17 mouse cellular contexts compared by ENCODE assay signal in the genomic region with DNA sequence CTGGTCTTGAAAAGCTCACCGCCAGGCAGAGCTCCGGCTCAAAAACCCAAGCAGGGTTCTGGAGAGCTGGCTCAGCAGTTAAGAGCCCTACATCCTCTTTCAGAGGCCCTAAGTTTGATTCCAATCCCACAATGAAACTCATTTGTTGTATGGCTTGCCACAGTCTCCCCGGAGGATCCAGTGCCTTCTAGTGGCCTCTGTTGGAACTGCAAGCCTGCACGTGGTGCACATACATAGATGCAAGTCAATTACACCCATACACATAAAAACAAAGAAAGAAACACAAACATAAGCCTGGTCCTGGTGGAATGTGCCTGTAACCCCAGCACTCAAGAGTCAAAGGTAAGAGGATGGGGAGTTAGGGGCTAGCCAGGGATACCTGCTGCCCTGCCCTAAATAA. TPM values are rescaled to one million over a fixed set of nuclear protein-coding genes. Genes with fewer than 3 reads are reported as not detected.
A peak's percentile ranks its signal among the peaks of the same experiment; 100 is the strongest.
DNase-seq lines count a peak whose midpoint lies in the region; ATAC-seq and TF ChIP-seq lines count a peak whose summit lies in the region.
"Had no signal": no experiment of that assay in that cellular context is flagged by ENCODE, and none has a peak within 500 bp of the region (broad histone marks: within the 10 kb centered on the region; RNA-seq: fewer than 3 reads in every experiment).

No protein-coding gene starts in this region.

- peak; percentile 40 for TF ChIP-seq CTCF in Patski (IDR thresholded peaks at IDR 0.05)
- TF ChIP-seq CTCF in stomach, postnatal 0 days (IDR thresholded peaks at IDR 0.05; ENCODE audit: low read depth), result peak; percentile 19

- H3K4me2 ChIP-seq in liver, embryonic 12.5 days, result no peak overlapping the region
- H3K4me2 ChIP-seq in stomach, postnatal 0 days (replicated peaks; ENCODE audit: low read depth), result no peak overlapping the region
- H3K4me2 ChIP-seq in neural tube, embryonic 15.5 days, result no peak overlapping the region
- H3K4me2 ChIP-seq: hindbrain, embryonic 12.5 days; stomach, embryonic 15.5 days had no signal

- no peak overlapping the region for H3K9ac ChIP-seq in liver, embryonic 12.5 days
- H3K9ac ChIP-seq in stomach, postnatal 0 days (ENCODE audit: low read length), result no peak overlapping the region
- no peak overlapping the region for H3K9ac ChIP-seq in neural tube, embryonic 15.5 days (replicated peaks)
- H3K9ac ChIP-seq: hindbrain, embryonic 12.5 days; stomach, embryonic 15.5 days had no signal

- no peak for TF ChIP-seq EP300 in stomach, postnatal 0 days (optimal IDR thresholded peaks at IDR 0.05)

- POLR2A ChIA-PET in Patski (lab: Charles Lee), result no interaction called here

- DNase-seq in liver (peak; percentile 53), Patski (ENCODE audit: low read depth, low spot score) (no peak)
- peak; percentile 9 for DNase-seq in thymus, postnatal 25 days
- no peak for DNase-seq in thymus, postnatal 0 days (ENCODE audit: low spot score)
- no peak for DNase-seq in stomach, postnatal 0 days (ENCODE audit: low spot score)
- no peak for DNase-seq in left cerebral cortex, adult 11 months (ENCODE audit: low spot score)
- DNase-seq: adrenal gland, postnatal 10 days; cerebellum, adult 9-10 months; kidney, adult 18-20 months; kidney, postnatal 25 days; lung, adult 18-20 months; retina, postnatal 1 day had no signal

- in situ Hi-C loops in Patski (cut with MboI; ENCODE audit: low pct_unique_long_range_greater_than_20kb), result no loop called here

- no peak for ATAC-seq in liver, embryonic 12.5 days
- ATAC-seq in Patski, result no peak
- ATAC-seq in stomach, postnatal 0 days (ENCODE audit: low FRiP score, low TSS enrichment), result no peak
- no peak for ATAC-seq in neural tube, embryonic 15.5 days (ENCODE audit: low FRiP score)

- no peaks in the 10 kb centered on the region for H3K27me3 ChIP-seq in liver, embryonic 12.5 days (replicated peaks)
- H3K27me3 ChIP-seq in Patski, result no peaks in the 10 kb centered on the region
- H3K27me3 ChIP-seq in stomach, postnatal 0 days (ENCODE audit: control insufficient read depth, insufficient read depth, low read length), result no peaks in the 10 kb centered on the region
- H3K27me3 ChIP-seq in neural tube, embryonic 15.5 days (replicated peaks), result no peaks in the 10 kb centered on the region
- H3K27me3 ChIP-seq: hindbrain, embryonic 12.5 days; stomach, embryonic 15.5 days had no signal

- H3K4me3 ChIP-seq in liver, embryonic 12.5 days, result no peak overlapping the region
- no peak overlapping the region for H3K4me3 ChIP-seq in stomach, postnatal 0 days (ENCODE audit: low read depth, low read length)
- H3K4me3 ChIP-seq in neural tube, embryonic 15.5 days (replicated peaks), result no peak overlapping the region
- H3K4me3 ChIP-seq: forebrain, embryonic 10.5 days; hindbrain, embryonic 12.5 days; stomach, embryonic 15.5 days had no signal

- H3K36me3 ChIP-seq in liver, embryonic 12.5 days, result no peaks in the 10 kb centered on the region
- H3K36me3 ChIP-seq in stomach, postnatal 0 days (ENCODE audit: control insufficient read depth, insufficient read depth, low read length), result no peaks in the 10 kb centered on the region
- H3K36me3 ChIP-seq in neural tube, embryonic 15.5 days, result no peaks in the 10 kb centered on the region
- H3K36me3 ChIP-seq: forebrain, embryonic 10.5 days; hindbrain, embryonic 12.5 days; stomach, embryonic 15.5 days had no signal

- H3K27ac ChIP-seq in liver, embryonic 12.5 days, result no peak overlapping the region
- no peak overlapping the region for H3K27ac ChIP-seq in stomach, postnatal 0 days (replicated peaks)
- H3K27ac ChIP-seq in neural tube, embryonic 15.5 days (replicated peaks), result no peak overlapping the region
- H3K27ac ChIP-seq: forebrain, embryonic 10.5 days; hindbrain, embryonic 12.5 days; stomach, embryonic 15.5 days had no signal

- CTCF ChIA-PET in Patski (lab: Charles Lee), result no interaction called here

- WGBS in liver, embryonic 12.5 days (ENCODE audit: insufficient replicate concordance), result 89% methylated on average over 4 of the region's 4 CpGs
- 90% methylated on average over 4 of the region's 4 CpGs for WGBS in stomach, postnatal 0 days
- WGBS in neural tube, embryonic 15.5 days, result over 99% methylated on average over 4 of the region's 4 CpGs

- H3K4me1 ChIP-seq in liver, embryonic 12.5 days, result peaks cover 83% of the 10 kb centered on the region
- no peaks in the 10 kb centered on the region for H3K4me1 ChIP-seq in stomach, postnatal 0 days (replicated peaks; ENCODE audit: control insufficient read depth, insufficient read depth)
- H3K4me1 ChIP-seq in neural tube, embryonic 15.5 days, result no peaks in the 10 kb centered on the region
- H3K4me1 ChIP-seq: hindbrain, embryonic 12.5 days; stomach, embryonic 15.5 days had no signal

- H3K9me3 ChIP-seq in liver, embryonic 12.5 days (replicated peaks), result 0 out of 2 replicates have a peak, but pooled peaks cover 5% of the 10 kb centered on the region
- H3K9me3 ChIP-seq in stomach, postnatal 0 days (ENCODE audit: control insufficient read depth, low read length), result no peaks in the 10 kb centered on the region
- no peaks in the 10 kb centered on the region for H3K9me3 ChIP-seq in neural tube, embryonic 15.5 days (replicated peaks)
- H3K9me3 ChIP-seq: hindbrain, embryonic 12.5 days; stomach, embryonic 15.5 days had no signal

RNA-seq across cellular contexts. Expression of a gene that starts 18.3 kb away (rescaled TPM):
- polyA plus RNA-seq in liver, embryonic 12.5 days (2016; fragmentation: Nextera tagmentation; extraction: Ambion mirVana), result 71.7 and 75.2 TPM in 2 replicates
- polyA plus RNA-seq in thymus, postnatal 0 days (2015; fragmentation: Nextera tagmentation; extraction: Ambion mirVana), result 61.0 and 72.9 TPM in 2 replicates
- polyA plus RNA-seq in Patski (2021), result 77.0 TPM
- polyA plus RNA-seq in stomach, postnatal 0 days (2015; fragmentation: Nextera tagmentation; extraction: Ambion mirVana), result 36.9 and 39.6 TPM in 2 replicates
- 82.2 and 84.7 TPM in 2 replicates for polyA plus RNA-seq in neural tube, embryonic 15.5 days (2015; fragmentation: Nextera tagmentation; extraction: Ambion mirVana)

Comparison
In these comparisons a context has a peak if more than half of its experiments do, and no peak if none do; other contexts are left out.
1. DNase-seq: peak in liver (single experiment) and thymus, postnatal 25 days (single experiment); none in thymus, postnatal 0 days (single experiment), Patski (single experiment), stomach, postnatal 0 days (single experiment) and left cerebral cortex, adult 11 months (single experiment).